Mouse (Mus musculus) c-Kit-positive CD71-negative TER-119-negative erythroid progenitor cells, embryonic 14.5 days (primary cell): ENCODE results near the gene Gfod1.

Experiments
- DNase-seq: peaks from one replicate; pipeline ENCODE4 v3.0.0-alpha.2; 2013; ENCODE audit warnings: low read depth

The Gfod1 gene

DNA sequence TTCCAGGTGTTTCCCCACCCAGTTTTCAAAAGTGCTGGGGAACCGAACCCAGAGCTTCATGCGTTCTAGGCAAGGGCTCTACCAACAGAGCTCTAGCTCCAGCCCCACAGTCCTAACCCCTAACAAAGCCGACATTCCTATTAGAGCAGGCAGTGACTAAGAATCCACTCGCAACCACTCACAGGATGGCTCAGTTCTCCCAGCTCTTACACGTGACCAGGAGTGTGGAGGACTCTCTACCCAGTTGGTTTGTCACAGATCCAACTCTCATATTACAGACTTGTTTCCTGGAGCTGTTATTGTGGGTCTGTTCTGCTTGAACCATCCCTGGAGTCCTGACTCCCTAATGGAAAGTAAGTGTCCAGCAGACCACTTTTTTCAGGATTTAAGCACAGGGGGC is 40.3 kb downstream of the Gfod1 start:
- DNase-seq: no peak

DNA sequence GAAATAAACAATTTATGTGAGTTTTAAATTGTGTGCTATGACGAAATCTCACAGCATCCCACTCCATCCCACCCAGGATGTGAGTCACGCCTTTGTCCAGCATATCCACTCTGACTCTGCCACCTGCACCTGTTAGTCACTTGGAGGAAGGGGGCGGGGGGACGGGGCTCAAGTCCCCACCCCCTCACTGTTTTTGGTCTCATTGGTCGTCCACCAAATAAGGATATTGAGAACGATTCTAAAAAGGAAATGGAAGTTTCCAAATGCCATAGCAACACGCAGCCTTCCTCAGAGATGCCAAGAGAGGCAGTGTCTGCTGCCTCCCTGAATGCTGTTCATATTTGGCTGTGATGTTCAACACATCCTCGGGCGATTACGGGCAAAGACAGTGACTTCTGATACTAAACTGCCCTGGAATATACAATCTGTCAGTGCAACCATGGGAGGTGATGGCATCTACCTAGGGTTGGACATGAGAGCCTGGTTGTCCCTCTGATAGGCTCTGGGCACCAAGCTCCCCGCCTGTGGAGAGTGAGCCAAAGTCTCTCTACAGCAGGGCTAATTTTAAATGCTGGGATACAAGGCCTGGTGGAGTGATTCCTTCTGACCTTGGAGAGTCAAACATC is 41.7 kb downstream of the Gfod1 start:
- no peak for DNase-seq

DNA sequence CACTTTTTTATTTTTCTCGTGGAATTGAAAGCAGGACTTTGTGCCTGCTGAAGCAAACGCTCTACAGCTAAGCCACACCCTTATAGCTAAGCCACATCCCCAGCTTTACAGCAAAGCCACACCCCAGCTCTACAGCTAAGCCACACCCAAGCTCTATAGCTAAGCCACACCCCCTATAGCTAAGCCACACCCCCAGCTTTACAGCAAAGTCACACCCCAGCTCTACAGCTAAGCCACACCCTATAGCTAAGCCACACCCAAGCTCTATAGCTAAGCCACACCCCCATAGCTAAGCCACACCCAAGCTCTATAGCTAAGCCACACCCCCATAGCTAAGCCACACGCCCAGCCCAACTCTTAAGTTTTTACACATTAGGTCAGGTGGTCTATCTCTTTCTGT is 42.7 kb downstream of the Gfod1 start:
- peak; percentile 68 for DNase-seq

DNA sequence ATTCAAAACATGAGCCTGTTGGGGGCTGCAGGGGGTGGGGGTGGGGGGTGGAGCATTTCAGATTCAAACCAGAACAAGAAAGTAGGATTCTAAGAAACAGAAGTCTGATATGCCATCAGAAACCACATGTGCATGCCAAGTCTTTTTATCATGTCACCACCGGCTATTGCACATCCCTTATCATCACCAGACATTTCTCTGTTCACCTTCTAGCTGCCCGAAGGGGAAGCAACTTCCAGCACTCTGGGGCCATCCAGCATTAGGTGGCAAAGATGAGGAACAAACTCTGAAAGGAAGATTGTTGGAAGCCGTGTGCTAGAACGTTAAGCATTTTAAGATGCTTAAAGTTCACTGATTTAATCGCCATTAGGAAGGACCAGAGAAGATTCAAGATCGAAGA is 43.2 kb downstream of the Gfod1 start:
- peak; percentile 44 for DNase-seq

DNA sequence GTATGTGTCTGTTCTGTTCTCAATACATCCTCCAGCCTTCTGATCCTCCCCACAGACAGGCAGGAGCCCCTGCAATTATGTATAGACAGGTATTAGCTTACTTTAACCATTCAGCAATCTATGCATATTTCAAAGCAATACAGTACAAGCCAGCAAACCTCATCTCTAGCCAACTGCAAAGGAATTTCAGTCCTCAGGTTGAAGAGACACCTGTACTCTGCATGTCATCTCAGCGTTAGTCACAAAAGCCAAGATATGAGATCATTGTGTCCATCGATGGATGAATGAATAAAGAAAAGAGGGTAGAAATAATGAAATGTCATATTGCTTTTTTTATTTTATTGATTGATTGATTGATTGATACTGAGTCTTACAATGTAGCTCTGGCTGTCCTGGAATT is 47.5 kb downstream of the Gfod1 start:
- DNase-seq: no peak

DNA sequence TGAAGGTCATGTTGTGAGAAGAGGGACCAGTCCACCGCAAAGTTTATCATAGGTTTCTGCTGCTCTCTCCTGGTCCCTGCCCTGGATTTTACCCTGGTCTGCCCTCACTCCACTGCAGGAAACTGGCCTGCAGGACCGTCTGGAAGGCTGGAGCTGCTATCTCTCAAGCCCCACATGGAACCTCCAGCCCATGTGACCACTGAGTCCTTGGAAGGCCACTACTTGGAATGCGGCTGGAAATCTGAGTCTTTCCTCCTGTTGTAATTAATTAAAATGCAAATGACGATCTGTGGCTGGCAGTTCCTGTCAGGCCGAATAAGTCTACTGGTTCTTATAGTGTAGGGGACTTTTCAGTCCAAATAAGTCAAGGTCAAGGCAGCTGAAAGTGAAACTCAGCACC is 50.4 kb downstream of the Gfod1 start:
- no peak for DNase-seq

DNA sequence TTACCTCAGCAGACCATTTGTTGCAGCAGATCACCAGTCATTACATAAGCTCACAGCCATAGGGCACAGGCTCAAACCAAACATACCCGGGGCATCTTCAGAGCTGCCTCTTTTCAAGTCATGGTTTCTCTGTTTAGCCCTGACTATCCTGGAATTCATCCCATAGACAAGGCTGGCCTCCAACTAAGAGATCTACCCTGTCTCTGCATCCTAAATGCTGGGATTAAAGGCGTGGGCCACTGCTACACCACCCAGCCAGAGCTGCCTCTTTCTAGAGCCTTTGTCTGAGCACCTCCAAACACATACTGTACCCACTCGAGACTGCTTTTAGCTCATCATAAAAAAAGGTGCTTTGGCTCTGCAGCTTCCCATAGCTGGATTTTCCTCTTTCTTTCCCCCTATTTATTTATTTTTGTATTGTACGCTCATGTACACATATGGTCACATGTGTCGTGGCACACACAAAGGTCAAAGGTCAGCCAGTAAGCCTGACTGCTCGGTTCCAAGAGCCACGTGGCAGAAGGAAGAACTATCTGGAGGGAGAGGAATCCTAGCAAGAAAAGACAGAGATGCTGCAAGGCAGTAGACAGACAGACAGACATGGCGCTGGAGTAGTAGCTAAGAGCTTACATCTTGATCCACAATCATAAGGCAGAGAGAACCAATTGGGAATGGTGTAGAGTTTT is 51.7 kb downstream of the Gfod1 start:
- DNase-seq: no peak

DNA sequence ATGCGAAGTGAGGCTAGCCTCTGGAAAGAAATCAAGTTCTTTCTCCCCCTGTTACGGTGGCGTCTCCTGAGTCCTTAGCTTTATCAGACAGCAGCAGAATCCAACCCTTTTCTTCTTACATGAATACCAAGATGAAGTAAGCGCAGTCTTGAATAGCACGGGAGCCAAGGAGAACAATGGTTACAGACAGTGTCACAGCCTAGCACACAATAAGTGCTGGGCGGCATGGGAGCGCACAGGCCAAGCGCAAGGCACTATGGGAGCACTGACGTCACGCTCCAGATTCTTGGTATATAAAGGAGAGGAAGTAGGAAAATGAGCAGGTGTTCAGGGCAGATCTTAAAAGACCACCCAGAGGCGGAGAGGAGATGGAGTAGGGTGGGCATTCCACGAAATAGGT is 52.6 kb downstream of the Gfod1 start:
- no peak for DNase-seq

DNA sequence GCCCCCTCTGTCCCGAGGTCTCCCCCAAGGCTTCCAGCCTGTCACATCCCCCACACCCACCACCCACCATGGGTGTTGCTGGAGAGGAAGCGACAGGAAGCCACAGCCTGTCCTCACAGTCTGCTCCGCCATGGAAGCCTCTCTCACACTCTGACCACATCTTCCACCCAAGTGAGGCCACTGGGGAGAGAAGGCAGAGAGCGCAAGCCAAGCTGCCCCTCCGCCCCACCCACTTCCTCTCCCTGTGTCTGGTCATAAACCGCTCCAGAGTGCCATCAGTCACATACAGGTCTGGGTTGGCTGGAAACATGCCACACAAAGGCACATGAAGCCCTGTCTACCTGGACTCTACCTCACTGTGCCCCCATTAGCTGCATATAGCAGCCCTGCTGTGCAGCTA is 53.3 kb downstream of the Gfod1 start:
- DNase-seq: peak; percentile 72

DNA sequence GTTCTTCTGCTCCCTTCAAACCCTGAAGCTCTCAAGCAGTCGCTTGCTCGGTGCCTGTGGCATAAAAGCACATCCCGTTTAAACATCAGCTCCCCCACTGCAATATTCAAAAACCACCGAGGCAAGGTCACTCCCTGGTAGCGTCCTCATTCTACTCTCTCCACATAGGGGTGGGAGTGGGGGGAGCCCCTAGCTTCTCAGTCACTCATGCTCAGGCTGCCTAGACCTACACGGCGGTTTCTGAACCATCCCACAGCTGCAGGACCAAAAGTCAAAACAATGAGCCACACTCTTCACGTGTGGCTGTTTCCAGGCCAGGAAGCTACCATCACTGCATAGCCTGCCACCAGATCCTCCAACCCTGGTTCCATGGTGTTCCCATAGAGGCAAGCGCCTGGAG is 53.9 kb downstream of the Gfod1 start:
- no peak for DNase-seq

DNA sequence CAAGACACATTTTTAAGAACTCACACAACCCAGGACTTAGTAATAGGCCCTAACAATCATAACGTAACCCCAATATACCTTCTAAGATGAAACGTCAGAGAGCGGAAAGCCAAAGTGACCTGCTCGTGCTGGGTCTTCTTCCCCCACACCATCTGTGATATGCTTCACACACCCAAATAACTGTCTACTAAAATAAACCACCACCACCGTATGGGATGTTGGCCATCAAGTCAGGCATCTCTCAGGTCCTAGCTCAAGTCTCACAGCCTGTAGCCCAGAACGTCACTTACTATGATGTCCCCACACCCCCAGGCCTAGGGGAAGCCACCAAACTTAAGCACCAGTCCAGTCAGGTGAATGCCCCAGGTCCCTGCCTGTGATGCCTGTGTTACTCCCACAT is 55.6 kb downstream of the Gfod1 start:
- no peak for DNase-seq

DNA sequence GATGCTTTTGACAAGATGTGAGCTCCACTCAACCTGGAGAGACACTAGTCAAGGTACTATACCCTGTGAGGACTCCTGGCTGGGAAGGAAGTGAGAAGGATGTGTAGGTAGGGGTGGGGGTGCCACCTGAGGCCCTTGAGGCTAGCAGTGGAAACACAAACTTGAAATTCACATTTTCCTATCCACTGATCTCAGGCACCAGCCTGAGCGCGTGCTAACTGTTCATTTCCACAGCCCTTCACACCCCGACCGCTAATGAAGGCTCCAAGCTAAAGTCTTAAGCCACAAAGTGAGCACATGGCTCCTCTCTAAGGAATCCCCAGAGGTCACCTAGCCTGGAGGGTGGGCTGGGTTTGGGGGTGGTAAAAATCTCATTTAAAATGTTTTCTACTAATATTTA is 57.1 kb downstream of the Gfod1 start:
- DNase-seq: no peak

DNA sequence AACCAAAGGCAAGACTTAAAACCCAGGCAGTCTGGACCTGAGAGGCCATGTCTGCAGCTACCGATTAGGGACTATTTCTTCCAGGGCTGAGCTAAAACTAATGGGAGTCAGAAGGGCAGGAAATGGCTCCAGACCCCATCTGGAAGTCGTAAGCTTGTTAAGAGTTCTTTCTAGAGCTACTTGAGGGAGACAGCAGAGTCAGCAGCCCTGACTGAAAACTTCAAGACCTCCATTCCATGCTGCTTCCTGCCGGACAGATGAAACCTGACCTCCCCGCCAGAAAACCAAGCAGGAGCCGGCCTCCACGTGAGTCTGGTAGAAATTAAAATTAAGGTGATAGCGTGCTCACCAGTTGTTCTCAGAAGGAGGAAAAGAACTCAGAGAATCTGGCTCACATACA is 60.2 kb downstream of the Gfod1 start:
- DNase-seq: no peak

DNA sequence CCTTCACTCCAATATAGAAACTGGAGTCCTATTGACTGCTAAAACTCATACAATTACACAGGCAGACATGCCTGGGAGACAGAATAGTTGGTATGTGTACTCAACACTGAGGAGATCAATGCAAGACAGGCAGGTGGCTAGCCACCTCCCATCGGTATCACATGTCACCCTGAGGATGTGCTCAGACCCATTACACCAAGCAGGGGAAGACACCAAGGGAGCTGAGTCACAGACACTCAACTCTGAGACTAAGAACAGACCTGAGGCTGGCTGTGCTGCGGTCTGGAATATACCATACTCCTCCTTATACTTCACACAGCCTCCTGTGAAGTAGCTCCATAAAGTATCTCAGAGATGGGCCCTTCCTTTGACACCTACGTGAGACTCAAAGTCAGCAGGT is 60.7 kb downstream of the Gfod1 start:
- DNase-seq: no peak

DNA sequence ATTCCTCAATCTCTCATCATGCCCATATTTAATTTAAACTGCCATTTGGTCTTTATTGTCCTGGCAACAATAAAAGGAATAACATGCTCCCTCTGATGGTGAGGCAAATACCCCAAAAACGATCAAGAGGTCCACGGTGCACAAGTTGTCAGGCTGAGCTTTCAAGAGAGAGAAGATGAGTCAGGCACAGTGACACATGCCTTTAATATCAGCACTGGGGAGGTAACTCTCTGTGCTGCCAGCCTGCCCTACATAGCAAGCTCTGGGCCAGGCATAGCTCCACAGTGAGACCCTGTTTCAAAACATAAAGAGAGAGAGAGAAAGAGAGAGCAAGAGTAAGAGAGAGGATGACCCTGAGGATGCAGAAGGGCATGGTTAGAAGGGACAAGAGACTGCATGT is 62.2 kb downstream of the Gfod1 start:
- no peak for DNase-seq

DNA sequence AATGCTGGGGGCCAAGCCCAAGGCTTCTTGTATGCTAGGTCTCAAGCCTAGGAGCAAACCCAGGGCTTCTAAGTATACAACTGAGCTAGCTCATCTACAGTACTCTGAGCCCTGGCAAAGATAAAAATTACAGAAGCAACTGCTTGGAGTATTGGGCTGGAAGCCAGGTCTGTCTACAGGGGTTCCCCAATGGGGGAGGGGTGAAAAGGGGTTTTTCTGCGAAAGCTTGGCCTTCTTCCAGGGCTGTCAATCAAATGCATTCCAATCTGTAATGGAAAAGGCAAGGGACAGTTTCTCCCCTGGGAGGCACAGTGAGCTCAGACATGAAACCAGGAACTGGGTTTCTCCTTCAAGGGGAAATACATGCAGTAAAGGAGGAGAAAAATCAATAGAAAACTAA is 62.9 kb downstream of the Gfod1 start:
- no peak for DNase-seq

DNA sequence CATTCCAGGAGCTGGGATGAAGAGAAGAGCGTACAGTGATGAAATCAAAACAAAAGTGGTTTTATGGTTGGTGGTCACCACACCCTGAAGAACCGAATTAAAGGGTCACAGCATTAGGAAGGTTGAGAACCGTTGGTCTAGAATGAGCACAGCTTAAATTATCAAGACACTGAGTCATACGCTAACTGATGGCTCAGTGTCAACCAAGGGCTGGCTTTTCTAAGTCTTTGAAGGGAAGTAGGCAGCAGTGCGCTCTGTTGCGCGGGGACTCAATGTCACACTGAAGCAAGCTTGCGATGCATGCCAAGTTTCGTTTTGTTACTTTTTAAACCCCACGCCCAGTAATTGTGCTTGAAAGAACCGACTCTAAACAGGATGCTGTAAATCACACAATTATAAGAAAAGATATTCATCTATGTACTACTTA is 64.2 kb downstream of the Gfod1 start:
- no peak for DNase-seq

DNA sequence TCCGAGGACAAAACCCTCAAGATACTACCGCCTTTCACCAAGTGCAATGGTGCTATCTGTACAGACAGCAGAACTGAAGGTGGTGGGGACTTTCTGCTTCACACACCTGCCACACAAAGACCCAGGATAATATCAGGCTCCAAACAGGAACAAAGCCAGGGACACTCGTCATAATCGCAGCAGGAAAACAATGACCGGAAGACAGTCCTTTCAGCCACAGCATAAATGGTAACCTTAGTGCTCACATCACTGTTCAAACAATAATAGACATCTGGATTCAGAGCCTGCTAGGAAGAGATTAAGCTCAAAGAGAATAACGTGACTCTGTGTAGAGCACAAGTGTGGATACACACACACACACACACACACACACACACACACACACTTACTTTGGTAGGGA is 67.3 kb downstream of the Gfod1 start:
- no peak for DNase-seq

DNA sequence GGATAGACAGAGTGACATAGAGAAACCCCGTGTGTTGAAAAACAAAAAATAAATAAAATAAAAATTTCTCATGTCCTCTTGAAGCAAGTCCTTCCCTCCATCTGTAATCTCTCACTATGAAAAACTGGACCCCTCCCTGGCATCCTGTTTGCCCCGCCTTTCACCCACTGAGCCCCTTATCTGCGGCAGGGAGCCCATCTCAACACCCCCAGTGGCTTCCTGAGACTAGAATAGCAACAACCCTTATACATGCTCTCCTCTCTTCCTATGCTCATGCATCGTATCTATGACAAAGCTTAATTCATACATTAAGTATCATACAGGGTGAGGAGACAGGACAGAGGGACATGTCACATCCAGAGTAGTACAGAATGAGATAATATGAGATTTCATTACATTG is 68.0 kb downstream of the Gfod1 start:
- DNase-seq: no peak

DNA sequence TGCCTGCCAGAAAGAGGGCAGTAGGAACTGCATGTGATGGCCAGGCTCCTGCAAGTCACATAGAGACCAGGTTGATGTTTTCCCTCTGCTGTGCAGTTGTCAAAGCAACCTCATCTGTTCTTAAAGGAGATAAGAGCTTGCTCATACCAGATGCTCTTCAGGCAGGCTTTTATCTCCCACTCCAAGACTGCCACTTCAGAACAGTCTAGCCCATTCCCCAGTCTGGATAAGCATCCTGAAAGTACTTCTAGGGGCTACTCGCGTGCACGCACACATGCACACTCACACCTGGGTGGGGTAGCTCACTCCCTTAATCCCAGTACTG is 68.4 kb downstream of the Gfod1 start:
- DNase-seq: no peak

DNA sequence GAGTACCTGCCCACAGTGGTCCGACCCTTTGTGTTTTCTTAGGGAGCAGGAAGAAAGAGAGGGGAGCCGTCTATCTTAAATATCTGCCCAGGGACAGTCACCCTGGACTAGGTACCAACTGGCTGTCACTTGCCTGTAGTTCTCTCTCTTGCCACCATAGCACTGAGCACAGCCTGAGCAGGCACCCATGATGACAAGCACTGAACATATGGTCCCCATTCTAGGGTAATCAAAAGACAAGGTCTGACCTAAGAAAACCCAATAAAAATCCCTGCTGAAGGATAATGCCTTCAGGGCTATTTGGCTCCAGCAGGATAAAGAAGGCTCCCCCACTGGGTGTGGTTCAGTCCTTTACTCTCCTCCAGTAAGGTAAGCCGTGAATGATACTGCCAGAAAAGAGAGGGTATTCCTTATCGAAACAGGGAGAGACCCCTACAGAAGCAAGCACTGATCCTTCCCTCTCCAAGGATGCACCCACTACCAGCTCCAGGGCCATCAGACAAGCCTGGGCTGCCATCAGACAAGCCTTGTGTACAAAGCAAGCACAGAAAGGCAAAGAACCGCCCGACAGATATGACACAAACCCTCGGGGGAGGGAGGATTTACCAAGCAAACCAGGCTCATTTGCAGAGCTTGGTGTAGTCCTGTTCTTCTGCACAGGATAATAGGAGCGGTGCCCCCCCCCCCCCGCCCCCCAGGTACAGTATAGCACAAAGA is 68.9 kb downstream of the Gfod1 start:
- no peak for DNase-seq

DNA sequence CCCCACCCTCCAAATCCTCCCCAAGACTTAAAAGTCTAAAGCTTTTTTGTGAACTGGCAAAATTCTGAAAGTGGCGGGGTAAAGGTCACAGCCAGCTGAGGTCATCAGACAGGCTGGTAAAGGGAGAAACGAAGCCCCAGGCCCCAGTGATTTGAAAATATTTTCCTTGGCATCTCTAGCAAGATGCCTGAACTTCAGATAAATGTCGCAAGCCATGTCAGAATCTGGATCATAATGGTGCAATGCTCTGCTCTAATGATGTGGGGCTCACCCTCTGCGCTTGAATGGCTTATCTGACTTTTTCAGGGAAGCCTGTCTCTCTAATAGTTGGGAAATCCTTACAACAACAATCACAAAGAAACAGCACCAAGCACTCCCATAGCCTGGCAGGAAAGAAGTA is 70.6 kb downstream of the Gfod1 start:
- no peak for DNase-seq

DNA sequence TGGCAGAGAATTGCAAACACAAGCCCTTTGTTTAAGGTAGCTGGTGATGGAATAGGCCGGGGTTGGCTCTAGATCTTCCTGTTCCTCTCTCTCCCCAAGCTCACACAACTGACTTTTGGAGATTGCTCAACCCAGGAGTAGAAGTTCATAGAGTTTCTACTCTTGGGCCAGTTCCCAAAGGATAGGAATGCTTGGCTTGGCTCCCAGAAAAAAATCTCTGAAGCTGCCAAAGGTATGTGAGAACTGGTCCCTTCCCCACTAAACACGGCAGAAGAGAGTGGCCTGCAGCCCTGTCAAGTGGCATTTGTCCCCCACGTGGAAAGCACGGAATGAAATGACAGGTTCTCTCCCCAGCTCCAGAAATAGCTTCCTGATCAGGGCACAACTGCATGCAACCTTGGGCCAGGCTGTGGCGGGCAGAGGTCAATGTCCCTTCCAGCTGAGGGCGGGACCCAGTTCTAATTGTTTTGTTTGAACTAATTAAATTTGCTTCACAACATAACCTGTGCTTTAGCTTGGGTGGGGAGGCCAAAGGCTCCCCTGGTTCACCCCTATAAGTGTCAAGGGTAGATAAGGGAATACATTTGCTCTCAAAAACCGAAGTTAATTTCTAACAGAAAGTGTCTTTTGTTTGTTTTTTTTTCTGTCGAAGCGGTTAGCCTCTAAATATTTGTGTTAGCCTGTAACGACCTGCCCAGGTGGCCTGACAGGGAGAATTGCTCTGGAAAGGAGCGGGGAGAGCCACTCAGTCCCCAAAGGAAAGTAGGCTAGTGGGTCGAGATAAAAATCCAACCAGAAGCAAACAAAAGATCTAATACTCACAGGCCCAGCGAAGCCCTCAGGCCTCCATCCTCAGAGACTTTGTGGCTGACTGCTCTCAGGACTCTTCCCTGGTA is 71.8 kb downstream of the Gfod1 start:
- DNase-seq: no peak
